Mouse (Mus musculus) hindbrain, embryonic 15.5 days (tissue): ENCODE results near the gene Gm7358. TPM values are rescaled to one million over a fixed set of nuclear protein-coding genes. Genes with fewer than 3 reads are reported as not detected.
"Not testable (repeated sequence)": the region's sequence is repeated elsewhere in the genome, so short reads cannot be mapped to it uniquely, and the experiment has no call there.

ENCODE experiments used
- ATAC-seq: fragments of 200-750 bp; cut with Nextera tagmentation; 2 replicates; pipeline ENCODE4 v1.8.0; 2017; ENCODE audit warnings: low read depth, moderate number of reproducible peaks, moderate TSS enrichment; ENCODE audit not compliant: low FRiP score
- H3K27ac ChIP-seq: fragments of 300-500 bp; sonication (generic); replicated peaks from 2 replicates; pipeline ENCODE4 v1.5.1; 2015; ENCODE audit warnings: mild to moderate bottlenecking, inconsistent platforms
- H3K27me3 ChIP-seq: fragments of 300-500 bp; sonication (generic); 2 replicates; pipeline ENCODE4 v1.6.1; 2015; ENCODE audit warnings: control low read depth, inconsistent platforms
- H3K36me3 ChIP-seq: fragments of 300-500 bp; sonication (generic); 2 replicates; pipeline ENCODE4 v1.6.1; 2015; ENCODE audit warnings: control low read depth, inconsistent platforms
- H3K4me1 ChIP-seq: fragments of 300-500 bp; sonication (generic); replicated peaks from 2 replicates; pipeline ENCODE4 v1.6.1; 2015; ENCODE audit warnings: control low read depth, inconsistent platforms
- H3K4me2 ChIP-seq: fragments of 300-500 bp; sonication (generic); 2 replicates; pipeline ENCODE4 v1.6.1; 2015; ENCODE audit warnings: moderate library complexity, mild to moderate bottlenecking, inconsistent platforms
- H3K4me3 ChIP-seq: fragments of 300-500 bp; sonication (generic); 2 replicates; pipeline ENCODE4 v1.5.1; 2015; ENCODE audit warnings: mild to moderate bottlenecking, inconsistent platforms
- H3K9ac ChIP-seq: fragments of 300-500 bp; sonication (generic); 2 replicates; pipeline ENCODE4 v1.6.1; 2015; ENCODE audit warnings: inconsistent platforms
- H3K9me3 ChIP-seq: fragments of 300-500 bp; sonication (generic); 2 replicates; pipeline ENCODE4 v1.6.1; 2016; ENCODE audit warnings: control low read depth, inconsistent platforms
- WGBS: fragments of 180-500 bp; shearing (Covaris S2); methylation state at CpG from one replicate; pipeline ENCODE4 v1.1.7; 2015; 5-methylcytosine and 5-hydroxymethylcytosine counted together
- polyA plus RNA-seq: library from polyadenylated mRNA; unstranded; fragments of >200 nt; fragmentation: Nextera tagmentation; extraction: Ambion mirVana; gene quantifications from 2 replicates; pipeline ENCODE4 v1.2.1, GENCODE M21; 2015

The Gm7358 gene
- polyA plus RNA-seq, result not detected in 2 replicates

DNA sequence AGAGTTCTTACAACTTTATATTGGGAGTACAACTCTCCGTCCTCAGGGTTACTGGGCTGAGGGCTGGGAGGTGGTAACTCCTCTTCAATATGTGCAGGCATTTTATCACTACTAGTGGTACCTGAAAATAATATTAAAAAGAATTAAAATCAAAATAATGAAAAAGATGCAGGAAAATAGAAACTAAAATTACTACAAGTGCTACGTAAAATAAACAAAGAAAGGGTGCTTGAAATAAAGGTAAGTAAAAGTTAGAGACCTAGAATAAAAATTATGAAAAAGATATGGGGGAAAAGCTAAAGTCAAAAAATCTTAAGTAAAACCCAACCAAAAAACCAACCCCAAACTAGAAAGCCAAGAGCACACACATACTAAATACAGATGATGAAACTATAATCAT lies at the start of gene Gm7358:
TSS of gene Gm7358 (minus strand) at position 101 of the 400 bp plus-strand sequence.
- not testable (repeated sequence) for H3K9ac ChIP-seq, H3K4me2 ChIP-seq, ATAC-seq, H3K36me3 ChIP-seq, H3K9me3 ChIP-seq, H3K4me3 ChIP-seq, H3K4me1 ChIP-seq, H3K27me3 ChIP-seq, H3K27ac ChIP-seq
- 67% methylated on average over 1 of the region's 2 CpGs for WGBS

GRCm38 (mm10) chr17:14103018-14103417 lies 43.7 kb upstream of the Gm7358 start:
- H3K4me3 ChIP-seq, H3K9ac ChIP-seq, H3K36me3 ChIP-seq, ATAC-seq, H3K9me3 ChIP-seq, H3K4me2 ChIP-seq, H3K27me3 ChIP-seq, H3K27ac ChIP-seq, H3K4me1 ChIP-seq: not testable (repeated sequence)
- 32% methylated on average over 3 of the region's 3 CpGs for WGBS

DNA sequence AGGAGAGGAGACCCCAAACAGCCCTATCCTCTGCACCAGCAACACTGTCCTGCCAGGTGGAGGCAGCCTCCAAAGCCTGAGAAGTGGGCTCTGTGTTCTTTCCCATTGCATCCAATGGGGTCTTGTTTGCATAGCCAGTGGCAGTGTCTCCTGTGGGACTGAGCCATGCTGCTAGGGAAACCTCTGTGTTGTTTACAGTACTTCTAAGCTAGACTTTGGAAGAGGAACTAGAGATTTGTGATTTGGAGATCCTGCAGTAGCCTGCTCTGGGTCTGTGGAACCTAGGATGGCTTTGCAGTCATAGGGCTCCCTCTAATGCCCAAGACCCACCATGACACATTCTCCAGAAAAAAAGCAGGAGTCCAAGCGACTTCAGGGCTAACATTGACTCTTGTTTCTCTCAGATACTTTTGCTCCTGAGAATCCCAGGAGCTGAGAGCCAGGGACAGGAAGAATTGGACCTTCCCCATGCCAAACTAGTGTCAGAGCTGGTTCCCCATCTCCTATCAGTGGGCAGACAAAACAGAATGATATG lies 42.2 kb upstream of the Gm7358 start:
- not testable (repeated sequence) for H3K27me3 ChIP-seq, H3K4me3 ChIP-seq, H3K4me1 ChIP-seq, ATAC-seq, H3K27ac ChIP-seq, H3K9ac ChIP-seq, H3K9me3 ChIP-seq, H3K4me2 ChIP-seq, H3K36me3 ChIP-seq
- WGBS, result 29% methylated on average over 1 of the region's 1 CpGs

- H3K36me3 ChIP-seq, H3K4me1 ChIP-seq, ATAC-seq, H3K9ac ChIP-seq, H3K27ac ChIP-seq, H3K27me3 ChIP-seq, H3K4me3 ChIP-seq, H3K4me2 ChIP-seq, H3K9me3 ChIP-seq: not testable (repeated sequence)
- WGBS, result 72% methylated on average over 3 of the region's 3 CpGs
Observed at GRCm38 (mm10) chr17:14099886-14100285, 40.6 kb upstream of the Gm7358 start.

DNA sequence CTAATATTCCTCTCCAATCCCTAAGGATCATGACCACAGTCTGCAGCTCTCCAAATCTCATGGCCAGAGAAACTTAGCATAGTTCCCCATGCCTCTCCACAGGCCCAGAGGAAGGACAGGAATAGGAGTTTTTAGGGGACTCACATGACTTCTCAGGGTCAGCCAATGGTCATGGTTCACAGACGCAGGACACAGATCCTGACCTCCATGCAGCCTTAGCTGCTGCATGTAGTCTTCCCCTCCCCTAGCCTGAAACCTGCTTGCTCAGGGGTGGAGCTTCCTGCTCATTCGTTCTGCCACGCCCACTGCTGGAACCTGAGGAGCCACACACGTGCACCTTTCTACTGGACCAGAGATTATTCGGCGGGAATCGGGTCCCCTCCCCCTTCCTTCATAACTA lies 34.8 kb upstream of the Gm7358 start:
- 27% methylated on average over 2 of the region's 7 CpGs for WGBS
- not testable (repeated sequence) for H3K27ac ChIP-seq, H3K4me3 ChIP-seq, H3K27me3 ChIP-seq, H3K9ac ChIP-seq, H3K9me3 ChIP-seq, ATAC-seq, H3K4me1 ChIP-seq, H3K4me2 ChIP-seq, H3K36me3 ChIP-seq

DNA sequence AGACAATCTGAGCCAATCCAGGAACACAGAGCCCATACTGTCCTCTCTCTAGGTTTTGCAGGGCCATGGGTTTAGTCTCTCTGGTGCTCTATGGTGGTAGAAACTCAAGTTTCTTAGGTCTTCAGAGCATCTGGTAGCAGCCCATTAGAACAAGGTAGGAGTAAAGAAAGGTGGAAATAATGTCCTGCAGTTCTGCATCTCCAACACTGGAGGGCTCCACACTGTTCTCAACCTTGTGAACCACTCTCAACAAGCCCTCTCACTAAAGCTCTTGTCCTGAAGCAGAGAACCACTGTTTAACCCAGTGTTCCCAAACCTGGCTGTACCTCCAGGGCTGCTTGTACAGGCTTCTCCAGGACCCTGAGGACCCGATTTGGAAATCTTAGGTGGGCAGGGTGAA lies 27.3 kb upstream of the Gm7358 start:
- WGBS, result 6% methylated on average over 1 of the region's 1 CpGs

GRCm38 (mm10) chr17:14041880-14042279 lies 17.5 kb downstream of the Gm7358 start:
- H3K36me3 ChIP-seq, H3K27me3 ChIP-seq, H3K9ac ChIP-seq, ATAC-seq, H3K27ac ChIP-seq, H3K4me2 ChIP-seq, H3K4me3 ChIP-seq, H3K4me1 ChIP-seq, H3K9me3 ChIP-seq: not testable (repeated sequence)
- WGBS, result 57% methylated on average over 1 of the region's 2 CpGs

More for the DNA sequence above, 27.3 kb upstream of the Gm7358 start:
- not testable (repeated sequence) for H3K27me3 ChIP-seq, ATAC-seq, H3K9ac ChIP-seq, H3K9me3 ChIP-seq, H3K4me2 ChIP-seq, H3K36me3 ChIP-seq, H3K4me3 ChIP-seq, H3K27ac ChIP-seq, H3K4me1 ChIP-seq

- H3K4me3 ChIP-seq, H3K9ac ChIP-seq, H3K4me1 ChIP-seq, H3K9me3 ChIP-seq, H3K36me3 ChIP-seq, H3K27me3 ChIP-seq, ATAC-seq, H3K27ac ChIP-seq, H3K4me2 ChIP-seq: not testable (repeated sequence)
- 48% methylated on average over 1 of the region's 2 CpGs for WGBS
Observed at GRCm38 (mm10) chr17:14037012-14037411, 22.3 kb downstream of the Gm7358 start.

- not testable (repeated sequence) for H3K9me3 ChIP-seq, H3K9ac ChIP-seq, H3K4me1 ChIP-seq, ATAC-seq, H3K27me3 ChIP-seq, H3K36me3 ChIP-seq, H3K4me3 ChIP-seq, H3K27ac ChIP-seq, H3K4me2 ChIP-seq
- WGBS, result 85% methylated on average over 4 of the region's 4 CpGs
Observed at GRCm38 (mm10) chr17:14036113-14036512, 23.2 kb downstream of the Gm7358 start.

Other genes starting within 250 kb of the Gm7358 start
- not detected in 2 replicates for gene Gm7168, start 111.2 kb downstream of the Gm7358 start, polyA plus RNA-seq
- gene Gm7356, start 55.8 kb downstream of the Gm7358 start, polyA plus RNA-seq, result not detected in 2 replicates
- 2.0 and 2.4 TPM in 2 replicates for gene Dact2, start 144.8 kb upstream of the Gm7358 start, polyA plus RNA-seq
- 4.2 and 6.4 TPM in 2 replicates for gene Smoc2, start 220.0 kb upstream of the Gm7358 start, polyA plus RNA-seq